Mouse (Mus musculus) heart, postnatal 0 days (tissue): ENCODE measurements around the gene Rab36.

ENCODE experiments used
- CTCF ChIP-seq: IDR thresholded peaks from 2 replicates; pipeline ENCODE4 v1.5.1; 2016; ENCODE audit warnings: antibody characterized with exemption, control low read depth, low read depth
- EP300 ChIP-seq: IDR thresholded peaks from 2 replicates; pipeline ENCODE4 v1.6.1; 2016; ENCODE audit warnings: antibody characterized with exemption, low read depth

DNA sequence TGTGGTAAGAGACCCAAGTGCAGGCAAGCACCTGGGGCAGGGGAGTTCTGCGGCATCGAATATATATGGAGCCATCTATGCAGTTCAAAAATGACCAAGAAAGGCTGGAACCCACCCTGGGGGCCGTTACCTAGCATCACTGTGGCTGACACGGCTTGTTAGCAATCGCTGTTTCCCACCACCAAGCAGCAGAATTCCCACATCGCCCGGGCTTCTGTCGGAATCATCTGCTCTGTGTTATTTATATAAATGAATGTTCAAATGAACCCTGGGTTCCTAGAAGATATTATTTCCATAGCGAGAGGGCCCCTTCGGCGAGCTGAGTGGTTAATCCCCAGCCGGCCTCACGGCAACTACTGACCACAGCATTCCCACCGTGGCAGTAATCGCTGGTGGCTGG is 26.2 kb upstream of the Rab36 start:
- no peak for TF ChIP-seq CTCF
- no peak for TF ChIP-seq EP300
